Mouse (Mus musculus) forebrain, embryonic 12.5 days (tissue): ENCODE measurements at regions not wholly inside any gene's neighbourhood (a gene's known extent, or its start where the extent isn't known, plus 50 kb on each side); places are given as distances from the start of the nearest gene placed in this dataset.
A peak's percentile ranks its signal among the peaks of the same experiment; 100 is the strongest.
"Not testable (repeated sequence)": the region's sequence is repeated elsewhere in the genome, so short reads cannot be mapped to it uniquely, and the experiment has no call there.

ENCODE experiments used
- ATAC-seq: fragments of 200-750 bp; cut with Nextera tagmentation; 2 replicates; pipeline ENCODE4 v1.8.0; 2017; ENCODE audit warnings: moderate TSS enrichment; ENCODE audit not compliant: low FRiP score
- H3K27ac ChIP-seq: fragments of 300-500 bp; sonication (generic); 2 replicates; pipeline ENCODE4 v1.5.1; 2016; ENCODE audit warnings: mild to moderate bottlenecking
- H3K27me3 ChIP-seq: fragments of 300-500 bp; sonication (generic); 2 replicates; pipeline ENCODE4 v1.6.1; 2016; ENCODE audit warnings: mild to moderate bottlenecking
- H3K36me3 ChIP-seq: fragments of 300-500 bp; sonication (generic); replicated peaks from 2 replicates; pipeline ENCODE4 v1.6.1; 2016; ENCODE audit warnings: mild to moderate bottlenecking
- H3K4me1 ChIP-seq: fragments of 300-500 bp; sonication (generic); 2 replicates; pipeline ENCODE4 v1.6.1; 2016
- H3K4me2 ChIP-seq: fragments of 300-500 bp; sonication (generic); 2 replicates; pipeline ENCODE4 v1.6.1; 2016; ENCODE audit warnings: mild to moderate bottlenecking, moderate library complexity
- H3K4me3 ChIP-seq: fragments of 300-500 bp; sonication (generic); replicated peaks from 2 replicates; pipeline ENCODE4 v1.5.1; 2016; ENCODE audit warnings: mild to moderate bottlenecking
- H3K9ac ChIP-seq: fragments of 300-500 bp; sonication (generic); 2 replicates; pipeline ENCODE4 v1.6.1; 2016; ENCODE audit warnings: mild to moderate bottlenecking
- H3K9me3 ChIP-seq: fragments of 300-500 bp; sonication (generic); 2 replicates; pipeline ENCODE4 v1.6.1; 2016
- WGBS: fragments of 180-500 bp; shearing (Covaris S2); methylation state at CpG from one replicate; pipeline ENCODE4 v1.1.7; 2016; 5-methylcytosine and 5-hydroxymethylcytosine counted together

- not testable (repeated sequence) for H3K4me1 ChIP-seq, H3K4me2 ChIP-seq, H3K9ac ChIP-seq, H3K4me3 ChIP-seq, H3K27ac ChIP-seq, H3K27me3 ChIP-seq, H3K36me3 ChIP-seq
- H3K9me3 ChIP-seq, result peaks cover 29% of the 10 kb centered on the region
- ATAC-seq, result 0 out of 2 replicates have a peak, but pooled peaks have one; percentile 16
Observed at GRCm38 (mm10) chr13:12940911-12941310, 64.3 kb downstream of the Prl2c2 start.

- H3K27ac ChIP-seq, H3K9ac ChIP-seq, H3K4me1 ChIP-seq, H3K4me2 ChIP-seq, H3K4me3 ChIP-seq, ATAC-seq, H3K27me3 ChIP-seq, H3K36me3 ChIP-seq: not testable (repeated sequence)
- H3K9me3 ChIP-seq, result peaks cover 65% of the 10 kb centered on the region
- 2% methylated on average over 1 of the region's 1 CpGs for WGBS
Observed at GRCm38 (mm10) chr13:12935103-12935502, 70.1 kb downstream of the Prl2c2 start.

GRCm38 (mm10) chr13:12931907-12932617, 73.1 kb downstream of the Prl2c2 start:
- not testable (repeated sequence) for H3K36me3 ChIP-seq, H3K4me1 ChIP-seq, H3K4me2 ChIP-seq, H3K9ac ChIP-seq, H3K27me3 ChIP-seq, H3K27ac ChIP-seq, ATAC-seq, H3K4me3 ChIP-seq
- peaks cover 73% of the 10 kb centered on the region for H3K9me3 ChIP-seq
- WGBS, result 86% methylated on average over 15 of the region's 15 CpGs

- Histone ChIP-seq H3K4me2 (no peak overlapping the region), H3K4me3 (no peak overlapping the region), H3K9ac (no peak overlapping the region), H3K27ac (no peak overlapping the region), H3K27me3 (no peaks in the 10 kb centered on the region), H3K9me3 (peaks cover 85% of the 10 kb centered on the region), H3K4me1 (no peaks in the 10 kb centered on the region), H3K36me3 (no peaks in the 10 kb centered on the region)
- no peak for ATAC-seq
- 86% methylated on average over 5 of the region's 5 CpGs for WGBS
Observed at GRCm38 (mm10) chr13:12930566-12930965, 74.6 kb downstream of the Prl2c2 start.

- H3K9me3 ChIP-seq, result peaks cover 88% of the 10 kb centered on the region
- ATAC-seq, result no peak
- no peaks in the 10 kb centered on the region for H3K36me3 ChIP-seq
- no peak overlapping the region for H3K4me3 ChIP-seq
- no peak overlapping the region for H3K4me2 ChIP-seq
- 89% methylated on average over 5 of the region's 5 CpGs for WGBS
- no peaks in the 10 kb centered on the region for H3K27me3 ChIP-seq
- no peak overlapping the region for H3K27ac ChIP-seq
- no peaks in the 10 kb centered on the region for H3K4me1 ChIP-seq
- H3K9ac ChIP-seq, result no peak overlapping the region
Observed at GRCm38 (mm10) chr13:12929806-12930205, 75.4 kb downstream of the Prl2c2 start.

GRCm38 (mm10) chr13:12927587-12928345, 77.4 kb downstream of the Prl2c2 start:
- WGBS, result 91% methylated on average over 15 of the region's 15 CpGs
- Histone ChIP-seq H3K4me2 (no peak overlapping the region), H3K9ac (no peak overlapping the region), H3K9me3 (peaks cover 86% of the 10 kb centered on the region), H3K4me1 (no peaks in the 10 kb centered on the region), H3K27me3 (no peaks in the 10 kb centered on the region), H3K27ac (no peak overlapping the region), H3K4me3 (no peak overlapping the region), H3K36me3 (no peaks in the 10 kb centered on the region)
- ATAC-seq, result no peak

- ATAC-seq, result no peak
- peaks cover 74% of the 10 kb centered on the region for H3K9me3 ChIP-seq
- WGBS, result 91% methylated on average over 14 of the region's 14 CpGs
- no peak overlapping the region for H3K4me2 ChIP-seq
- H3K27me3 ChIP-seq, result no peaks in the 10 kb centered on the region
- H3K9ac ChIP-seq, result no peak overlapping the region
- H3K4me3 ChIP-seq, result no peak overlapping the region
- H3K36me3 ChIP-seq, result no peaks in the 10 kb centered on the region
- no peaks in the 10 kb centered on the region for H3K4me1 ChIP-seq
- no peak overlapping the region for H3K27ac ChIP-seq
Observed at GRCm38 (mm10) chr13:12925604-12926003, 79.6 kb downstream of the Prl2c2 start.

GRCm38 (mm10) chr13:12912902-12913301, 92.3 kb downstream of the Prl2c2 start:
- H3K9ac ChIP-seq, result no peak overlapping the region
- no peaks in the 10 kb centered on the region for H3K4me1 ChIP-seq
- 85% methylated on average over 5 of the region's 5 CpGs for WGBS
- peaks cover 50% of the 10 kb centered on the region for H3K9me3 ChIP-seq
- ATAC-seq, result no peak
- no peak overlapping the region for H3K4me3 ChIP-seq
- H3K27me3 ChIP-seq, result no peaks in the 10 kb centered on the region
- no peak overlapping the region for H3K4me2 ChIP-seq
- H3K27ac ChIP-seq, result no peak overlapping the region
- no peaks in the 10 kb centered on the region for H3K36me3 ChIP-seq

GRCm38 (mm10) chr13:12906151-12906550, 99.0 kb downstream of the Prl2c2 start:
- H3K9me3 ChIP-seq, result peaks cover 55% of the 10 kb centered on the region
- H3K4me3 ChIP-seq, result no peak overlapping the region
- H3K9ac ChIP-seq, result no peak overlapping the region
- H3K4me2 ChIP-seq, result no peak overlapping the region
- no peaks in the 10 kb centered on the region for H3K4me1 ChIP-seq
- no peaks in the 10 kb centered on the region for H3K27me3 ChIP-seq
- no peak for ATAC-seq
- no peak overlapping the region for H3K27ac ChIP-seq
- H3K36me3 ChIP-seq, result no peaks in the 10 kb centered on the region

- H3K27ac ChIP-seq, H3K4me2 ChIP-seq, H3K9ac ChIP-seq, ATAC-seq, H3K4me1 ChIP-seq, H3K36me3 ChIP-seq, H3K4me3 ChIP-seq, H3K27me3 ChIP-seq: not testable (repeated sequence)
- peaks cover 50% of the 10 kb centered on the region for H3K9me3 ChIP-seq
- 86% methylated on average over 20 of the region's 20 CpGs for WGBS
Observed at GRCm38 (mm10) chr13:12889631-12890030, 89.8 kb upstream of the Prl2c3 start.

- not testable (repeated sequence) for H3K9ac ChIP-seq, H3K4me2 ChIP-seq, H3K4me3 ChIP-seq, ATAC-seq, H3K36me3 ChIP-seq, H3K27me3 ChIP-seq, H3K4me1 ChIP-seq, H3K27ac ChIP-seq
- H3K9me3 ChIP-seq, result peaks cover 37% of the 10 kb centered on the region
- 71% methylated on average over 3 of the region's 3 CpGs for WGBS
Observed at GRCm38 (mm10) chr13:12879506-12879905, 79.6 kb upstream of the Prl2c3 start.

- not testable (repeated sequence) for H3K4me1 ChIP-seq, H3K27me3 ChIP-seq, H3K4me2 ChIP-seq, H3K4me3 ChIP-seq, H3K9ac ChIP-seq, ATAC-seq, H3K27ac ChIP-seq, H3K36me3 ChIP-seq
- 88% methylated on average over 1 of the region's 1 CpGs for WGBS
- H3K9me3 ChIP-seq, result peaks cover 37% of the 10 kb centered on the region
Observed at GRCm38 (mm10) chr13:12864946-12865345, 65.1 kb upstream of the Prl2c3 start.

GRCm38 (mm10) chr13:12864263-12864662, 64.4 kb upstream of the Prl2c3 start:
- no peaks in the 10 kb centered on the region for H3K27me3 ChIP-seq
- H3K4me1 ChIP-seq, result no peaks in the 10 kb centered on the region
- H3K4me2 ChIP-seq, result no peak overlapping the region
- 0 out of 2 replicates have a peak, but pooled peaks have one; percentile 39 for ATAC-seq
- no peak overlapping the region for H3K27ac ChIP-seq
- peaks cover 42% of the 10 kb centered on the region for H3K9me3 ChIP-seq
- no peak overlapping the region for H3K9ac ChIP-seq
- H3K4me3 ChIP-seq, result no peak overlapping the region
- H3K36me3 ChIP-seq, result no peaks in the 10 kb centered on the region
